Mouse (Mus musculus) kidney, adult 11 months (tissue): ENCODE measurements at regions not wholly inside any gene's neighbourhood (a gene's known extent, or its start where the extent isn't known, plus 50 kb on each side); places are given as distances from the start of the nearest gene placed in this dataset.

Source experiments
- DNase-seq: peaks from one replicate; pipeline ENCODE4 v3.0.0; 2022

DNA sequence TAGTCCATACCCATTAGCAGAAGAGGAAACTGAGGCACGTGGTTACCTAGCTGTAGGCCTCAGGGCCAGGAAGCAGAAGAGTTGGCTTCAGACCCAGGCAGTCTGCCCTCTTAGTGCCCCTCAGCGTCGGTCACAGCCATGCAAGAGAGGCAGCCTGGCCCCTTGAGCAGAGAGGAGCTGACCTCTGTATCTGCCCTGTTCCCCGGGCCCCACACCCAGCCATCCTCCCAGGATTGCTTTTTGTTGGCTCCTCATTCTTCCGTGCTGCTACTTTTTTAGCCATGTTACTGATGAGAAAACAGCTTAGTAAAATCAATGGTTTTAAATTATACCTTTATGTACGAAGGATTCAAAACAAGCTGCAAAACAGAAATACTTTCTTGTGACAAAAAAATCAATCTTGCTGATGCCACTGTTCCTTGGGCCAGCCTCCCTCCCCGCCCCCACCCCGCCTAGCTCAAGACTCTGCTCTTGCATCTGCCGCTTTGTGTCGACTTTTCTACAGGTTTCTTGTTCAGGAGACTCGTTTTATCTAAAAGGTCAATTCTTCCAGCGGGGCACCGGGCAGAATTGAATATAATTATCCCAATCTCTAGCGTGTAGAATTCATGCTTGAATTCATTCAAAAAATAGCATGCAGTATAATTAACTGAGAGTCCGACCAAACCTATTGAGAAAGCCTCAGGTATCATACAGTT is 70.8 kb downstream of the Sall1 start:
- DNase-seq: no peak

DNA sequence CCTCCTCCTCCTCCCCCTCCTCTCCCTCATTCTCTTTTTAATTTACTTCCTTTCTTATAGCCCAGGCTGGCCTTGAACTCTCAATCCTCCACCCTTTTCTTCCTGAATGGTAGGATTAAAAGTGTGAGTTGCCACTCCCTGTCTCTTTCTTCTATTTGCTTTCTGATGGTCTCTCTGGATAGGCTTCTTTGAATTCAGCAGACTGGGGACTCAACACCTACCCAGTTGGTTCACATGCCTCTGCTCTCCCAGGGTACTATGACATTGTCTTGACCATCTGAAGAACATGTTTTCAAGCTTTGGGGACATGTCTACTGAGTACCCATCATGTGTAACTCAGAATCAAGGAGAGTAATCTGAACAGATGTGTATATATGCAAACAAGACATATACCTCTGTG is 85.1 kb downstream of the Sall1 start:
- DNase-seq: no peak

DNA sequence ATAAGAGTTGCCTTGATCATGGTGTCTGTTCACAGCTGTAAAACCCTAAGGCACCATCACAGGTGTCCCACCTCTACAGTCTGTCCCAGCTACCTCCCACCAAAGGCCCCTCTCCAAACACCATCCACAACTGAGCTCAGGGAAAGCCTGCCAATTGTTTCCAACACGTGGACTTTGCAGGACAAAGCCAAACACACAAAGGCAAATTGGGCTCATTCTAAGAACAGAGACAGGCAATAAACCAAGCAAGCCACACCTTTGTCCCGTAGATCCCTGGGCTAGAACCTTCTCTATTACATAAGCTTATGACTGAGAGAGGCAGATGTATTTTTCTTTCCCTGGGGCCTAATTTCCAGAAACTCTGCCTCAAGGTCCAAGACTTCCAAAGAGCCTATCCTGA is 90.8 kb downstream of the Sall1 start:
- DNase-seq: no peak

DNA sequence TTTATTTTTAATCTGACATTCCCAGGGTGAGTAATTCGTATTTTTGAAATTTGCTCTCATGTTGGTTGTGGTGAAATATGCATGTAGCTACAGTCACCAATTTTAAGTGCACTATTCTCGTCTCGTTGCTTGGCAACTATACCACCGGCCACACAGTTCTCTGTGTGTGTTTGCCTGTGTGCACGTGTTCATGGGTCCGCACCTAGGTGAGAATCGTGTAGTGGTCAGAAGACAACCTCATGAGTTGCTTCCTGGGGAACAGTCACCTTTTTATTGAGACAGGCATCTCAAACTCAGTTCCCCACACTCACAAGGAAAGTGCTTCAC is 92.2 kb downstream of the Sall1 start:
- no peak for DNase-seq

DNA sequence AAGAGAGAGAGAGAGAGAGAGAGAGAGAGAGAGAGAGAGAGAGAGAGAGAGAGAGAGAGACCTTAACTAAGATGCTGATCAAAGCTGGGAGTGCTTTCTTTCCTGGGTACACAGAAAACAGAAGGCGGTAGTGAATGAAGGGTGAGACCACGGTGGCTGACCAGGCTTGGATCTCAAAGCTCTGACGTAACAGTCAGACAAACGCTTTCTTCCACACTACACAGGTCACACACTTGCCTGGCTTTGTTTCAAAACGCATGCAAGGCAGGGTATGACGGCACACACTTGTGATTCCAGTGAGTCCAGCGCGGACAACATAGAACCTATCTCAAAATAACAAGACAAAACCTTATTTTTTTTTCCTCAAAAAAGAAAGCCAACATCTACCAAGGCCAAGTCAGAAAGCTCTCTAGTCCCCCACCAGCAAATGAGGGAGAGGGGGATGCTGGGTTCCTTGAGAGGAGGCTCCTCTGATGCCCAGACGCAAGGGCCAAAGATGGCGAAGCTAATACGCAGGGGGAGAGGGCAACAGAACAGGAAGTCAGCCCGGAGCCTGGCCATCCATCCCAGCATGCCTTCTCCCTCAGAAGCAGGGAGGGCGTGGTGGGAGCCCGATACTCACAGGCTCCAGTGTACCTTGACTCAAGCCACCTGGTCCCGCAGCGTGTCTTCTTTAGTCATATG is 92.7 kb downstream of the Sall1 start:
- DNase-seq: no peak

DNA sequence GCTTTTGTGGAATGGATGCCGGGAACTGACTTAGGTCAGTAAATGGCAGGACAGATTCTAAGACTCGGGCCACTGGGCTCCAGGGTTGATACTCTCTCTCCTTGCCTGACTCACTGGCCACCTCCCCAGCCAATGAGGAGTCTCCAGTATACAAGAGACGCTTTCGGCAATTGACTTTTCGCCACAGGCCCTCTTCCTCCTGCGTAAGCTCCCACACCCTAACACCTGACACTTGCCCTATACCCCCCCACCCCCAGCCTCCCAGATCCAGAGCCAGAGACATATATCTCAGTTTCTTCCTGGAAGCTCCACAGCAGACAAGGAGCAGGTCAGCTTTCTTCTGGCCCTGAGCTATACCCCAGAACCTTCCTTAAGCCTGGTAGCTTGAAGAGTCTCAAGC is 94.0 kb downstream of the Sall1 start:
- DNase-seq: no peak

DNA sequence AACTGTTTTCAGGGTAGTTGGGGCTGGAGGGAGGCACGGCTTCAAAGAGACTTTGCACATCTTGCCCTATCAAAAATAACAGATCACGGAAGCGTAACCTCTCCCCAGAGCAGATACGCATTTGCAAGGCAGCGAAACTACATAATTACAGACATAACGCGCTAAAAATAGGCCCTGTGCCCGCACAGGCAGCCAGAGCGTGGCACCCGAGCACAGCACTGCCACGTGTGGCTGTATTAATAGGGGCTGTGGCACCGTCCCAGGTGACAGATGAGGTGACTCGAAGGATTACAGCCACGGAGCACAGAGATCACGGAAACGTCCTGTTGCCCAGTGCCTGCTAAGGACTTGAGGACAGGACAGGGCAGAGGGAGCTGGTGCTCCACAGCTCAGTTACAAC is 95.0 kb downstream of the Sall1 start:
- DNase-seq: peak; percentile 38

DNA sequence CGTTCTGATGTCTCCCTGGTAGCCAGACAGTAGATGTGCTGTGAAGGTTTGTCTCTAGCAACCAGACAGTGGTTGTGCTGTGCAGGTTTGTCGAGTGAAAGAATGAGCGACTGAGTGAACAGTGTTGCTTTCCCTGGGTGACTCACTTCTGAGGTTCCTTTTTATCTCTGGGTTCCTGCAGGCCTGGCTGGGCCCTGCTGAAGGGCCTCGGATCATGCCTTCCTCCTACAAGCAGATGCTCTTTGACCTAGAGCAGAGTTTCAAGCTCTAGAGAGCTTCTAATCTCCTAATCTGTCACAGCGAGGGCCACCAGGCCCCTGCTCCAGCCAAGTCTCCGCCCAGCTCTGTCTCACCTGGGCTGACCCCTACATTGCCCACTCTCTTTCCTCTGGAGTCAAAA is 95.6 kb downstream of the Sall1 start:
- DNase-seq: no peak

DNA sequence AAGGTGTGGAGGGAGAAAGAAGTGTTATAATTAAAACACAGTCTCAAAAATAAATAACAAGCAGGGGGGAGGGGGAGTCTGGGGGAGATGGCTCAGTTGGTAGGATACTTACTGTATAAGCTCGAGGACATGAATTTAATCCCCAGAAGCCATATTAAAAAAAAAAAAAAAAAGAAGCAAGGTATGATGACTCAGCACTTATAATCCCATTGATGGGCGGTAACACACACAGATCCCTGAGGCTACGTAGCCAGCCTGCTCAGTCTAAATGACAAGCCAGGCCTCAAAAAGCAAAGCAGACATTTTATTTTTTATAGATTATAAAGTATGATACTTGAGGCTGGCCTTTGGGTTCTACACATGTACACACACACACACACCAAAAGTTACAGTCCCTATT is 96.6 kb downstream of the Sall1 start:
- no peak for DNase-seq

DNA sequence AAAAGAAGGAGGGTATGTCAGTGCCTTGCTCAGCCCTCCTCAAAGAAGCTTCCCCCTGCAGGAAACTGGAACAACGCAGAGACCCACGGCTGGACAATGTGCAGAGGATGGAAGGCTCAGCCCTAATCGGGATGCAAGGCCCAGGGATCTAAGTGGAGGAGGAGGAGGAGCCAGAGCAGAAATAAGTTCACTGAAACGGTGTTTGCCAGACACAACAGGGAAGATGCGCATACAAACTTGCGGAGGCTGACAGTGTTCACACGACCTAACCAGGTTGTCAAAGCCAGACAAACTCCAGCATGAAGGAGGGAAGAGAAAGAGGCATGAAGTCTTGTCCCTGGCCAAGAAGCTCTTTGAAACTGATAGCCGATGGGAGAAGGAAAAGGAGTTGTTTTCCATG is 98.3 kb downstream of the Sall1 start:
- DNase-seq: no peak

DNA sequence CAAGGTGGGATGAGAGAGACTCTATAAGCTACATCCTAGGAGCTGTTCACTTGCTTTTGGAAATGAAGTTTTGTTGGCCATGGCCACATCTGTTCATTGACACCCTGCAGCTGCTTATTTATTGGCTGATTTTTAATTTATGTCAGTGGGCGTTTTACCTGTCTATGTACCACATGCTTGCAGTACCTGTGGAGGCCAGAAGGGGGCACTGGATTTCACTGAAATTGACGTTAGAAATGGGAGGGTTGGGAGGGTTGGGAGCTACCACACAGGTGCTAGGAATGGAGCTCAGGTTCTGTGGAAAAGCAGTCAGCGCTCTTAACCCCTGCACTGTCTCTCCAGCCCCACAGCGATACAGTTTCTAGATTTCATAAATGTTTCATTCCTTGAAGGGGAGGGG is 99.9 kb downstream of the Sall1 start:
- peak; percentile 30 for DNase-seq

DNA sequence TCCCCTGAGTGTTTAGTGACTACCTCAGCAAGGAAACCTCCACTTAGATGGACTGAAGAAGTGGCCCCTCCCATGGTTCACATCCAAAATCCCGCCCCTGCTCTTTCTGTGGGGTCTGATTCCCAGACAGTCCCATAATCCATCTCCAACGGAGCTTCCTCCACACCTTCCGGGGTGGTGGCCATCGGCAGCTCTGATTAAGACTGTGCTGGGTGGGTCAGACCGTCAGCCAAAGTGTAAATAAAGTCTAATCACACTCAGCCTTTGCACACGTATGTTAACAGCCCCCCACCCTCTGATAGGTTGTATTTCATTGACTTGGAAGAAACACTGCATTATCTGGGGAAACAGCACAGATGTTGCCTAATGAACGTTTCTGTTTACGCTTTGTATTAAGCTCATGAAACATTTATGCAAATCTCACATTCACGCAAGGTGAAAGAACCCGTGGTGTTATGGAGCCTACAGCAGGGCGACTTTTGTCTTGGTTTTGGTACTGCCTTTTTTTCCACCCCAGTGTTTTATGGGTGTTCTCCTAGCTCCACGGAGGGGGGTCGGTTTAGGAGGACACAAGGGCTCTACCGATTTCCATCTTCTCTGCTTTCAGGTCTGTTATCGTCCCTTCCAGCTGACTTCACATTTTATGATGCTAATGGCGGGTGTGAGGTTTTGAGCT is 104.8 kb downstream of the Sall1 start:
- no peak for DNase-seq

DNA sequence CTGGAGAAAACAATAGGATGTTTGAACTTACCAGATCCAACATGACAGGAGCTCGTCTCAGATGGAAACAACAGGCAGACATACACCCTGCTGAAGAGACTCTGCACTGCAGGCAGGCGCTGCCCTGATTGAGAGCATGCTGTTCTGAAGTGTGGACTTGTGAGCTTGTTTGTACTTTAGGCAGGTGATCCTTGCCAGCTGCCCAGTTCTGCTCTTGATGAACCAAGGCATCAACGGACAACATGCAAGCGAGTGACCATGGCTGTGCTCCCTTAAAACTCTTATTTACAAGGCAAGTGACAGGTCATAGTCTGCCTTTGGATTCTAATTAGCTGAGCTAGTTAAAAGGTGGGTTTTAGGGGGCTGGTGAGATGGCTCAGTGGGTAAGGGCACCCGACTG is 109.3 kb downstream of the Sall1 start:
- DNase-seq: peak; percentile 40

DNA sequence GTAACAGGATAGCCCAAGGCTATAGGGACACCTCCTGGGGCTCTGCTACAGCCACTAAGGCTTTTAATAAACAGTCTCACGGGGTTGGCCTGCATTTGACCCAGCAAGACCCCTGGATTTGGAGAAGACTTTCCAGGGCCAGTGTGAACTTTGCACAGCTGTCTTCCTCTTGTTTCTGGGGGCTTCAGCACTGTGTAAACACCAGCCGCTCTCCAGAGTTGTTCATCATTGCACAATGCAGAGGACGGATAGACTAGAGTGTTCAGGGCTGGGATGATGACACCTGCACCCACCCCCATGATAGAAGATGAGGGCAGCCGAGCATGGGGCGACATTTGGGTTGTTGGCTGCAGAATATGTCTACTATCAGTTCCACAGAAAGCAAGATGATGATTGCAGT is 112.9 kb downstream of the Sall1 start:
- DNase-seq: no peak

DNA sequence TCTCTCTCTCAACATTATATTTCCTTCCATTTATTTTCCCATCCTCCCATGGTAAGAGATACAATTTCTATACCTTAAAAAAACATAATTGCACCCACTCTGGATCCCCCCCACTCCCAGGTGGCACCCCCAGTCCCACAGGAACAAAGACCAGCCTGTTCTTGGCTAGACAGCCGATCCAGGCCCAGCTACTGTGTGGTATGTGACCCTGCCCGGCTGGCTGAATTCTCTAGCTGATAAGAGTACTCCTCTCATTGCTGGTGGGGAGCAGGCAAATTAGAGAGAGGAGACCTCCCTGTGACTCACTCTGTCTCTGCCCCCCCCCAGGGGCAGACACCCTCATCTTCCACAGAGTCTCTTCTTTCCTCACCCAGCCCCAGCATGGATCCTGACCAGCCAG is 113.6 kb downstream of the Sall1 start:
- DNase-seq: no peak

DNA sequence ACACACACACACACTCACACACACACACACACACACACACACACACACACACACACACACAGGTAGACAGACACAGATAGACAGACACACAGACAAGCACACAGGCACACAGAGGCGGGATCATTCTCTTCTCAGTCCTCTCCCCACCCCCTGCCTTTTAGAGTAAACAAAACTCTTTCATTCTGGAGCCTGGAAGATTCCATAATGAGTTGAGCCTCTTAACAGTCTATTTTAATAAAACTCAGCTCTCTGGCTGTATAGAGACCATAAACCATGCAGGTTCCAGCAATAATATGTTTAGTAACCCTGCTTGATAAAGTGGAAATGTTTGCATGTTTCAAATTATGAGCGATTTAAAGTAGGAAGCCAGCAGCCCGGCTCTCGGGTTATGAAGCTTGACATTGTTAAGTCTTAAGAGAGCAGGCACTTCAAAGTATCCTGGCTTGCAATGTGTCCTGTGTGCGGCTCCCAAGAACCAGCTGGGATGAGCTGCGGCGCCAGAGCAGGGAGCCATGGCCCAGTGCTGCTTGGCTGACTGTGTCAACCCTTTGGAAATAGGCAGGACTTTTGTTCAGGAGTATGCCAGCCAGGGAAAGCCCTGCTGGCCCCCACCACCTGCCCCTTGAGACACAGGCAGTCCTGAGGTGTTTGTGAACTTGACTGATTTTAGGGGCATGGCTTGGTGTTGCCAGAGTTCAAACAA is 115.1 kb downstream of the Sall1 start:
- no peak for DNase-seq

DNA sequence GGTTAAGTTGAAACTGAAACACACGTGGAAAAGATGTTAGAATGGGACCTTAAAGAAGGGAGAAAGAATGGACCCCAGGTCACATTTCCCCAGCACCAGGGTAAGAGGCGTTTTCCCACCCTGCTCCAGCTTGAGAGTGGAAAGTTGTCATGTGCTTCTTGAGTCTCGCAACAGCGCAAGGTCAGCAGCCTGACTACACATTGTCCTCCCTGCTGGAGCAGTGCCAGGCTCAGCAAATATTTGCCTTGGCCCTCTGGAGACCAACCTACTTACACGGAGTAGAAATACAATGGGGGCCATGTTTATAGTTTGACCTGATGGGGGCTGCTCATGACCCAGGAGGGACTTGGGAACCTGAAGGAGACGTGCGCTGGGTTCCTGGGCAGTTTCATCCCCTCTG is 121.1 kb downstream of the Sall1 start:
- peak; percentile 63 for DNase-seq

DNA sequence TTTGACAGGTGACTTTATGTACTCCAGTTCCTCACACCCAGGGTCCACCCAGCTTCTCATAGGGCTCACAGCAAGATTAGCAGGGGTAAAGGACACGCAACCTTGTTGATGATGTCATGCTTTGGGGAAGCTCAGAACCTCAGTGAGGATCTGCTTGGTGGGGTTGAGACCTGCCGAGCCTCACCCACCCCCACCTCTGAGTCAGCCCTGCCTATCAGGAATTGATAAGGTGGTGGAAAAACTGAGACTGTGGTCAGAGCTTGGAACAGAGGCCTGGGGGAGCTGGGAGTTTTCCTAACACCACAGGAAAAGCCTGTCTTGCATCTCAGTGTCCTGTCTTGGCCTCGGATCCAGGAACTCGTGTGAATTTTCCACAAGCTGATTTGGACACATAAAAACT is 122.0 kb downstream of the Sall1 start:
- no peak for DNase-seq

DNA sequence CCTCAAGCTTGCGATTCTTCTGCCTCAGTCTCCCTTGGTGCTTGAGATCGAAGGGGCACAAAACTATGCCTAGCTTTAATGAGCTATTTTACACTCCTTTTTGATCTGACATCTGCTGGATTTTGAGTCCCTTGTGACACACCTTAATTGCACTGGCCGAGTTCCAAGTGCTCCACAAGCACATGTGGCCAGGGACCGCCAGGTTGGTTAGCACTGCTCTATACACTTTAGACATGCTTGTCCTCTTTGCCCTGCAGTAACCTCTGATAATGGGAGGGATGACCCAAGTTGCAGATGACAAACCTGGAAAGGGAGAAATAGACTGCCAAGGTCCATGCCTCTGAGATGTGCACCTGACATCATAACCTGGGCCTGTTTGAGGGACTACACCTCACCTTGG is 124.7 kb downstream of the Sall1 start:
- no peak for DNase-seq

DNA sequence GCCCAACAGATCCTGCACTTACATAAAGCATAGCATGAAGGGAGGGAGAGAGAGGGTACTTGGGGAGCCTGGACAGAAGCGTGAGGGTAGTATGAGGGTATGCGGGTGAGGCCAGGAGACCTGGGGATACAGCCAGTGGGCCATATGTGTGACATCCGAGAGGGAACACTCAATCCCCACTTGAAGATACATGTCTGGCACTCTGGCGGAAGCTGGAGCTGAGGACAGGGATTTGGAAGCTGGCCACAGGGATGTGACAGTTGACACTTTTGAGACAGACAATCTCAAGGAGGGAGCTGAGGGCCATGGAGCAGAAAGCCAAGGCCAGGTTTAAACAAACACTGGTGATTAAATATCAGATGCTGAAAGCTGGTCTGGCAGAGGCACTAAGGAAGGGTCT is 127.9 kb downstream of the Sall1 start:
- no peak for DNase-seq

DNA sequence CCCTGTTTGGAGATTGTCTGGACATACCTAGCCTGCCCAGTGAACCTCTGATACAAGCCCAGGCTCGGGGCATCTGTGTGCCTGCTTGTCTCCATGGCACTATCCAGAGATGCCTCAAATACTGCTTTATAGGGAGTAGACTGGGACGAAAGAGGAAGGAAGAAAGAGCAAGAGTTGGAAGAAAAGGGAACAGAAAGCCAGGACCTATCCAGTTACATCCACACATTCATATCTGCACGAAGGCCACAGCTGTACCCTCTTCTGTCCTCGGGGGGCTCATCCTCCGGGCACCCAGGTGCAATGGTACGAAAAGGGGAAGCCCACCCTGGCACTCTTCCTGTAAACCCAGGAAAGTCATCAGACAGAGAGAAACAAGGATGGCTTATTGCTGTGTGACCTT is 129.3 kb downstream of the Sall1 start:
- no peak for DNase-seq

DNA sequence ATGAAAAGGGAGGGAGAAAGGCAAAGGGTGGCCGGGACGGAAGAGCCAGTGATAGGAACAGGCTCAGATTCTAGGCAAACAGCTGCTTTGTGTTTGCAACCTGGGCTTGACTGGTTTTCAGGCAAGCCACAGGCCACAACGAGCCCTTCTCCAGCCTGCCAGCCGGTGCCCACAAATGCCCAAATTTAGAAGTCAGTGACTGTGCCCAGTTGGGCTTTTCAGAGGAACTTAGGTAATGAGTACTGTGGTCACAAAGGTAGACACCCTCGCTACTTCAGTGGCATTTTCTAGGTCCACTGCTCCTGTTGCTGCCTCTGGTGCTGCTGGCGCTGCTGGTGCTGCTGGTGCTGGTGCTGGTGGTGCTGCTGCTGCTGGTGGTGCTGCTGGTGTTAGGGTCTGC is 129.8 kb downstream of the Sall1 start:
- peak; percentile 49 for DNase-seq

DNA sequence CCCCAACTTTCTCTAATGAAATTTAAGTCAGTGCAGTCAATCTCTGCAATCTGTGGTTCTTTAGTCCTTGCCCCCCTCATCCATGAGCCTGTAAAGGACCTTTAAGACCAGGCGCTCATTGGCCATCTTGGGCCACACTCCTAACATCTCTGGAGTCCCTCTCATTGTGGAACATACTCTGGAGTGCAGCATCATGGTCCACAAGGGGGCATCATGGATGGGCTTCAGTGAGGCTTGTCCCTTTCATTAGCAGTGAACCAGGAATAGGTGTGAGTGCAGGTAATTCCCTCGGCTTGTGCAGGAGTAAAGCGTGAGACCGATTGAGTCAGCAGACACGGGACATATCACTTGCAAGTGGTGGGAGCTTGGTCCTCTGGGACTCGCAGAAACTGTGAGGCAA is 137.7 kb downstream of the Sall1 start:
- DNase-seq: peak; percentile 12

DNA sequence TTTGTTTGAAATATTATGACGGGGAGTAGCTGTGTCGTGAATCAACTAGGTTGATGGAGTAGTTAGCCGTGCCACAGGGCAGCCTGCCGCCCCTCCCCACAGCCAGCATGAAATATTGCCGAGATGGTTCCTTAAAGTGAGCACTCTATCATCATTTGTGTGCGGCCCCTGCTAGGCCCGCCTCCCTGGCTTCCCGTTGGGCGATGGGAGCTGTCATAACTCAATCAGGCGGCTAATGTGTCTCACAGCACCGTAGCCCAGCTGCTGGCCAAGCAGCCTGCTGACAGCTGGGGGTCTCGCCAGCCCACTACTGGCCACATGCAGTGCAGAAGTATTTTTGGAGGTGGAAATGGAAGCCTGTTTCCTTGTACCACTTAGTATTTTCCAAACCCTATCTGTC is 140.9 kb downstream of the Sall1 start:
- DNase-seq: no peak
